Mouse (Mus musculus) hindbrain, postnatal 0 days (tissue): ENCODE data around the gene Sdhd. TPM values are rescaled to one million over a fixed set of nuclear protein-coding genes. Genes with fewer than 3 reads are reported as not detected.

ENCODE experiments used
- ATAC-seq: fragments of 200-750 bp; cut with Nextera tagmentation; 2 replicates; pipeline ENCODE4 v1.8.0; 2017; ENCODE audit warnings: mild to moderate bottlenecking, moderate TSS enrichment, moderate library complexity
- DNase-seq: peaks from one replicate; pipeline ENCODE4 v3.0.0-alpha.2; 2015; ENCODE audit warnings: low spot score
- H3K27ac ChIP-seq: fragments of 300-500 bp; sonication (generic); 2 replicates; pipeline ENCODE4 v1.5.1; 2014; ENCODE audit warnings: mild to moderate bottlenecking
- H3K27me3 ChIP-seq: fragments of 300-500 bp; sonication (generic); 2 replicates; pipeline ENCODE4 v1.6.1; 2014; ENCODE audit warnings: low read length, mixed read lengths; ENCODE audit not compliant: insufficient read depth
- H3K36me3 ChIP-seq: fragments of 300-500 bp; sonication (generic); 2 replicates; pipeline ENCODE4 v1.6.1; 2014; ENCODE audit warnings: low read length, mixed read lengths; ENCODE audit not compliant: insufficient read depth
- H3K4me1 ChIP-seq: fragments of 300-500 bp; sonication (generic); 2 replicates; pipeline ENCODE4 v1.6.1; 2014; ENCODE audit warnings: antibody characterized with exemption, low read length, mixed read lengths; ENCODE audit not compliant: insufficient read depth
- H3K4me2 ChIP-seq: fragments of 300-500 bp; sonication (generic); 2 replicates; pipeline ENCODE4 v1.6.1; 2014; ENCODE audit warnings: low read depth, mild to moderate bottlenecking, low read length, moderate library complexity, mixed read lengths
- H3K4me3 ChIP-seq: fragments of 300-500 bp; sonication (generic); 2 replicates; pipeline ENCODE4 v1.5.1; 2014; ENCODE audit warnings: low read length
- H3K9ac ChIP-seq: fragments of 300-500 bp; sonication (generic); replicated peaks from 2 replicates; pipeline ENCODE4 v1.6.1; 2014; ENCODE audit warnings: mild to moderate bottlenecking, low read length, moderate library complexity, mixed read lengths
- H3K9me3 ChIP-seq: fragments of 300-500 bp; sonication (generic); 2 replicates; pipeline ENCODE4 v1.6.1; 2016; ENCODE audit warnings: low read length, mixed read lengths
- CTCF ChIP-seq: IDR thresholded peaks from 2 replicates; pipeline ENCODE4 v1.5.1; 2016; ENCODE audit warnings: antibody characterized with exemption, control low read depth, low read depth
- WGBS: fragments of 180-500 bp; shearing (Covaris S2); extraction: QIAGEN DNeasy Blood & Tissue Kit; methylation state at CpG from one replicate; pipeline ENCODE4 v1.1.7; 2014; 5-methylcytosine and 5-hydroxymethylcytosine counted together
- polyA plus RNA-seq: library from polyadenylated mRNA; unstranded; fragments of >200 nt; fragmentation: Nextera tagmentation; extraction: Ambion mirVana; gene quantifications from 2 replicates; pipeline ENCODE4 v1.2.1, GENCODE M21; 2015
- total RNA-seq: library from RNA; depleted of rRNA; stranded (reverse); fragments of >200 nt; gene quantifications from 2 replicates; pipeline ENCODE4 v1.2.3, GENCODE M21; 2014

Sdhd gene
- total and polyA plus RNA-seq, 2 experiments from 2014 or later: 251 to 363 TPM

DNA sequence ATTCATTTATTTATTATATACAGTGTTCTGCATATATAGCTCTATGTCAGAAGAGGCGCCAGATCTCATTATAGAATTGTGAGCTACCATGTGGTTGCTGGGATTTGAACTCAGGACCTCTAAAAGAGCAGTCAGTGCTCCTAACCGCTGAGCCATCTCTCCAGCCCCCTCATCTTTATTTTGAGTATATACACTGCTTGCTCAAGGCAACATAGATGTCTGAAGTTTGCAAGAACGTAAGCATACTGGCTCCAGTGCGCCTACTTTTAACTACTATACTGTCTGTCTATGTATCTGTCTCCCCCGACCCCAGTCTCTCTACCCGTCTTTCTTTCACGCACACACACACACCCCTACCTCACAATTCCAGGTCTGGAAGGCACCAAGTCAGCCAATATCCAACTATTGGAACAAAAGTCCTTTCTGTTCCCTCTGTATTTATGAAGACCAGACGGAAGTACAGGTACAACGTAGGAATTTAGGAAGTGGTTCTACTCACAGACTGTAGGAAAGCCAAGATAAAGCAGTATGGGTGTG, 14.2 kb upstream of the Sdhd start:
- DNase-seq: no peak
- no peak overlapping the region for H3K27ac ChIP-seq
- TF ChIP-seq CTCF: no peak
- H3K4me1 ChIP-seq: peaks cover 4% of the 10 kb centered on the region; the same call in 1 of the 2 replicates
- H3K27me3 ChIP-seq: no peaks in the 10 kb centered on the region
- H3K36me3 ChIP-seq: peaks cover 16% of the 10 kb centered on the region; the same call in 1 of the 2 replicates
- peak overlapping the region; percentile 75 for H3K4me2 ChIP-seq
- 65% methylated on average over 9 of the region's 9 CpGs for WGBS
- H3K4me3 ChIP-seq: peak overlapping the region; percentile 98
- no peak for ATAC-seq
- no peak overlapping the region for H3K9ac ChIP-seq
- H3K9me3 ChIP-seq: no peaks in the 10 kb centered on the region

GRCm38 (mm10) chr9:50616766-50617603, 13.4 kb upstream of the Sdhd start, which contains the start of the genes Pih1d2 and Nkapd1:
Gene Pih1d2 (plus strand): TSS chr9:50617321.
Gene Nkapd1 (minus strand): TSS chr9:50617464.
- under 1% methylated on average over 80 of the region's 81 CpGs for WGBS
- Histone ChIP-seq H3K27me3 (no peaks in the 10 kb centered on the region), H3K27ac (peak within 1 kb of the TSS; percentile 96), H3K4me1 (peaks cover 4% of the 10 kb centered on the region; the same call in 1 of the 2 replicates), H3K4me2 (peak within 1 kb of the TSS; percentile 75), H3K9me3 (no peaks in the 10 kb centered on the region), H3K9ac (peak within 1 kb of the TSS; percentile 94), H3K36me3 (peaks cover 21% of the 10 kb centered on the region; the same call in 1 of the 2 replicates), H3K4me3 (peak within 1 kb of the TSS; percentile 98)
- TF ChIP-seq CTCF: peak; percentile 34
- DNase-seq: peak; percentile 95
- peak; percentile 96 for ATAC-seq

DNA sequence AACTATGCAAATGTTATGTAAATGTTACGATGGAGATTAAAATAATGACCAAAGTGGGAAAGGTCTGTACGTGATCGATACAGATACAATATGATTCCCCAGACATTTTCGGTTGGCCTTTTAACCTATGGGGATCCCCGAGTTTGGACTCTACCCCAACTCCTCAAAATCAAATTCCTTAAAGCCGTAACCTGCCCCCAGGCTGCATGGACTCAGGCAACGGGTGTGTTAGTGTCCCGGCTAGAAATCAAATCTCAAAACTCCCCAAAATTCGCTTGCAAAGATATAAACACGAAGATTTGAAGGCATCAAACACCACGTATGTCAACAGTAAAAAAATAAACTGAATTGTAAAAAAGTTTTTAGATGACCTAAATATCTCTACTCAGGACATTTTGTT, 12.5 kb upstream of the Sdhd start:
- no peaks in the 10 kb centered on the region for H3K9me3 ChIP-seq
- ATAC-seq: no peak
- no peak for DNase-seq
- H3K4me3 ChIP-seq: peak overlapping the region; percentile 98
- H3K36me3 ChIP-seq: peaks cover 21% of the 10 kb centered on the region; the same call in 1 of the 2 replicates
- peak overlapping the region; percentile 75 for H3K4me2 ChIP-seq
- no peak for TF ChIP-seq CTCF
- H3K27ac ChIP-seq: peak overlapping the region; percentile 96; the same call in 1 of the 2 replicates
- H3K4me1 ChIP-seq: peaks cover 4% of the 10 kb centered on the region; the same call in 1 of the 2 replicates
- H3K27me3 ChIP-seq: no peaks in the 10 kb centered on the region
- peak overlapping the region; percentile 94 for H3K9ac ChIP-seq
- 39% methylated on average over 11 of the region's 11 CpGs for WGBS

DNA sequence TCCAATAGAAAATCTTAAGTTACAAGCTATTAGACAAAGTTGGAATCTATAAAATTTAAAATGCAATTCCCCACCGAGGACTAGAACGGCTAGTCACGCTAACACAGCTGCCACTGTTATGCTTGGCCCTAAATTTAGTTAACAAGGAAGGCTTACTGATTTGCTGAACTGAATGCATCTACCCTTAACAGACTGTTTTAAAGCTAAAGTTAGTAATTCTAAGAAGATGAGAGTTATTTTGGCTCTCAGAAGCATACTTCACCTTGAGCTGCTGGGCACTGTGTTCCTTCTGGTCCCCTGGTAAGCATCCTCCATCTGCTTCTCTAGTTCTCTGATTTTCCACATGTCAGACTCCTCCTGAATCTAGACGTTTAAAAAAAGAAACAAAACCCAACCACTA, 8.5 kb upstream of the Sdhd start:
- H3K4me3 ChIP-seq: no peak overlapping the region
- no peak overlapping the region for H3K9ac ChIP-seq
- no peak overlapping the region for H3K4me2 ChIP-seq
- no peak for TF ChIP-seq CTCF
- 91% methylated on average over 4 of the region's 4 CpGs for WGBS
- peaks cover 25% of the 10 kb centered on the region; the same call in 1 of the 2 replicates for H3K36me3 ChIP-seq
- ATAC-seq (no peak), DNase-seq (no peak)
- no peaks in the 10 kb centered on the region for H3K9me3 ChIP-seq
- H3K4me1 ChIP-seq: peaks cover 4% of the 10 kb centered on the region; the same call in 1 of the 2 replicates
- no peak overlapping the region for H3K27ac ChIP-seq
- H3K27me3 ChIP-seq: no peaks in the 10 kb centered on the region

- H3K4me1 ChIP-seq: peaks cover 17% of the 10 kb centered on the region
- WGBS: 5% methylated on average over 6 of the region's 6 CpGs
- no peaks in the 10 kb centered on the region for H3K9me3 ChIP-seq
- DNase-seq: peak; percentile 16
- H3K9ac ChIP-seq: peak overlapping the region; percentile 86
- peak overlapping the region; percentile 90 for H3K4me3 ChIP-seq
- no peaks in the 10 kb centered on the region for H3K27me3 ChIP-seq
- no peak for TF ChIP-seq CTCF
- no peak for ATAC-seq
- peak overlapping the region; percentile 87 for H3K27ac ChIP-seq
- H3K36me3 ChIP-seq: peaks cover 17% of the 10 kb centered on the region
- H3K4me2 ChIP-seq: peak overlapping the region; percentile 86
These were observed 726 bp upstream of the Sdhd start for GRCm38 (mm10) chr9:50604338-50604737.

GRCm38 (mm10) chr9:50603998-50604324, 349 bp upstream of the Sdhd start:
- under 1% methylated on average over 24 of the region's 24 CpGs for WGBS
- Histone ChIP-seq H3K4me1 (peaks cover 17% of the 10 kb centered on the region), H3K27me3 (no peaks in the 10 kb centered on the region), H3K9me3 (no peaks in the 10 kb centered on the region), H3K36me3 (peaks cover 19% of the 10 kb centered on the region), H3K27ac (peak overlapping the region; percentile 87), H3K9ac (peak overlapping the region; percentile 86), H3K4me2 (peak overlapping the region; percentile 86), H3K4me3 (peak overlapping the region; percentile 90)
- DNase-seq: no peak
- TF ChIP-seq CTCF: peak; percentile 65
- ATAC-seq: peak; percentile 92
